Mouse (Mus musculus): ENCODE measurements at regions not wholly inside any gene's neighbourhood (a gene's known extent, or its start where the extent isn't known, plus 50 kb on each side); places are given as distances from the start of the nearest gene placed in this dataset.

GRCm38 (mm10) chr10:70372411-70373136 lies 67.7 kb upstream of the Fam13c start:
- ATAC-seq (replicated peaks; ENCODE audit: low FRiP score) (no peak), DNase-seq (ENCODE audit: low spot score) (no peak)
- Histone ChIP-seq H3K9me3 (ENCODE audit: control insufficient read depth, low read length) (no peaks in the 10 kb centered on the region), H3K4me2 (ENCODE audit: low read depth, low read length, severe bottlenecking) (no peak overlapping the region), H3K4me1 (replicated peaks; ENCODE audit: control insufficient read depth, insufficient read depth, low read length) (no peaks in the 10 kb centered on the region), H3K9ac (ENCODE audit: low read length) (no peak overlapping the region), H3K27ac (ENCODE audit: low read depth, low read length) (no peak overlapping the region), H3K4me3 (ENCODE audit: low read depth, low read length) (no peak overlapping the region), H3K27me3 (ENCODE audit: control insufficient read depth, insufficient read depth, low read length) (no peaks in the 10 kb centered on the region), H3K36me3 (ENCODE audit: control insufficient read depth, insufficient read depth, low read length) (no peaks in the 10 kb centered on the region)
- WGBS, result 87% methylated on average over 6 of the region's 6 CpGs

- no peak overlapping the region for H3K4me3 ChIP-seq (ENCODE audit: low read depth, low read length)
- H3K4me2 ChIP-seq (ENCODE audit: low read depth, low read length, severe bottlenecking), result no peak overlapping the region
- H3K9me3 ChIP-seq (ENCODE audit: control insufficient read depth, low read length), result no peaks in the 10 kb centered on the region
- no peak for ATAC-seq (replicated peaks; ENCODE audit: low FRiP score)
- no peaks in the 10 kb centered on the region for H3K27me3 ChIP-seq (ENCODE audit: control insufficient read depth, insufficient read depth, low read length)
- no peak overlapping the region for H3K9ac ChIP-seq (ENCODE audit: low read length)
- WGBS, result 87% methylated on average over 8 of the region's 8 CpGs
- H3K27ac ChIP-seq (ENCODE audit: low read depth, low read length), result no peak overlapping the region
- no peaks in the 10 kb centered on the region for H3K36me3 ChIP-seq (ENCODE audit: control insufficient read depth, insufficient read depth, low read length)
- no peak for DNase-seq (ENCODE audit: low spot score)
- H3K4me1 ChIP-seq (replicated peaks; ENCODE audit: control insufficient read depth, insufficient read depth, low read length), result no peaks in the 10 kb centered on the region
Measured at GRCm38 (mm10) chr10:70373207-70373606, 67.1 kb upstream of the Fam13c start.

- ATAC-seq (replicated peaks; ENCODE audit: low FRiP score), result no peak
- no peak overlapping the region for H3K4me3 ChIP-seq (ENCODE audit: low read depth, low read length)
- WGBS, result 85% methylated on average over 5 of the region's 5 CpGs
Measured at GRCm38 (mm10) chr10:70373836-70374235, 66.4 kb upstream of the Fam13c start.

GRCm38 (mm10) chr10:70374726-70375125 lies 65.6 kb upstream of the Fam13c start:
- no peaks in the 10 kb centered on the region for H3K9me3 ChIP-seq (ENCODE audit: control insufficient read depth, low read length)
- no peak overlapping the region for H3K9ac ChIP-seq (ENCODE audit: low read length)
- H3K27ac ChIP-seq (ENCODE audit: low read depth, low read length), result no peak overlapping the region
- no peaks in the 10 kb centered on the region for H3K36me3 ChIP-seq (ENCODE audit: control insufficient read depth, insufficient read depth, low read length)
- ATAC-seq (replicated peaks; ENCODE audit: low FRiP score) (no peak), DNase-seq (ENCODE audit: low spot score) (no peak)
- H3K27me3 ChIP-seq (ENCODE audit: control insufficient read depth, insufficient read depth, low read length), result no peaks in the 10 kb centered on the region
- no peak overlapping the region for H3K4me2 ChIP-seq (ENCODE audit: low read depth, low read length, severe bottlenecking)
- H3K4me3 ChIP-seq (ENCODE audit: low read depth, low read length), result no peak overlapping the region
- WGBS, result 84% methylated on average over 7 of the region's 7 CpGs
- H3K4me1 ChIP-seq (replicated peaks; ENCODE audit: control insufficient read depth, insufficient read depth, low read length), result no peaks in the 10 kb centered on the region

More at GRCm38 (mm10) chr10:70373836-70374235, 66.4 kb upstream of the Fam13c start:
- H3K9me3 ChIP-seq (ENCODE audit: control insufficient read depth, low read length), result no peaks in the 10 kb centered on the region
- no peaks in the 10 kb centered on the region for H3K36me3 ChIP-seq (ENCODE audit: control insufficient read depth, insufficient read depth, low read length)
- H3K27me3 ChIP-seq (ENCODE audit: control insufficient read depth, insufficient read depth, low read length), result no peaks in the 10 kb centered on the region
- no peak overlapping the region for H3K9ac ChIP-seq (ENCODE audit: low read length)
- no peaks in the 10 kb centered on the region for H3K4me1 ChIP-seq (replicated peaks; ENCODE audit: control insufficient read depth, insufficient read depth, low read length)
- DNase-seq (ENCODE audit: low spot score), result no peak
- H3K4me2 ChIP-seq (ENCODE audit: low read depth, low read length, severe bottlenecking), result no peak overlapping the region
- H3K27ac ChIP-seq (ENCODE audit: low read depth, low read length), result no peak overlapping the region

- ATAC-seq (replicated peaks; ENCODE audit: low FRiP score) (peak; percentile 83), DNase-seq (ENCODE audit: low spot score) (no peak)
- WGBS, result 26% methylated on average over 7 of the region's 7 CpGs
Measured at GRCm38 (mm10) chr10:70380041-70380651, 60.1 kb upstream of the Fam13c start.

GRCm38 (mm10) chr10:70384689-70385088 lies 55.6 kb upstream of the Fam13c start:
- no peak overlapping the region for H3K9ac ChIP-seq (ENCODE audit: low read length)
- ATAC-seq (replicated peaks; ENCODE audit: low FRiP score) (no peak), DNase-seq (ENCODE audit: low spot score) (no peak)
- no peaks in the 10 kb centered on the region; the same call in 1 of the 2 replicates for H3K9me3 ChIP-seq (ENCODE audit: control insufficient read depth, low read length)
- H3K36me3 ChIP-seq (ENCODE audit: control insufficient read depth, insufficient read depth, low read length), result no peaks in the 10 kb centered on the region
- H3K4me1 ChIP-seq (replicated peaks; ENCODE audit: control insufficient read depth, insufficient read depth, low read length), result peaks cover 5% of the 10 kb centered on the region; the same call in 1 of the 2 replicates
- H3K4me3 ChIP-seq (ENCODE audit: low read depth, low read length), result no peak overlapping the region
- no peak overlapping the region for H3K4me2 ChIP-seq (ENCODE audit: low read depth, low read length, severe bottlenecking)
- H3K27me3 ChIP-seq (ENCODE audit: control insufficient read depth, insufficient read depth, low read length), result no peaks in the 10 kb centered on the region
- WGBS, result 90% methylated on average over 4 of the region's 4 CpGs
- H3K27ac ChIP-seq (ENCODE audit: low read depth, low read length), result no peak overlapping the region

More at GRCm38 (mm10) chr10:70380041-70380651, 60.1 kb upstream of the Fam13c start:
- no peaks in the 10 kb centered on the region for H3K36me3 ChIP-seq (ENCODE audit: control insufficient read depth, insufficient read depth, low read length)
- H3K9me3 ChIP-seq (ENCODE audit: control insufficient read depth, low read length), result no peaks in the 10 kb centered on the region
- no peak overlapping the region for H3K9ac ChIP-seq (ENCODE audit: low read length)
- H3K27ac ChIP-seq (ENCODE audit: low read depth, low read length), result no peak overlapping the region
- no peak overlapping the region for H3K4me2 ChIP-seq (ENCODE audit: low read depth, low read length, severe bottlenecking)
- no peak overlapping the region for H3K4me3 ChIP-seq (ENCODE audit: low read depth, low read length)
- peaks cover 3% of the 10 kb centered on the region; the same call in 1 of the 2 replicates for H3K4me1 ChIP-seq (replicated peaks; ENCODE audit: control insufficient read depth, insufficient read depth, low read length)
- no peaks in the 10 kb centered on the region for H3K27me3 ChIP-seq (ENCODE audit: control insufficient read depth, insufficient read depth, low read length)

- Histone ChIP-seq H3K27me3 (ENCODE audit: control insufficient read depth, insufficient read depth, low read length) (no peaks in the 10 kb centered on the region), H3K4me3 (ENCODE audit: low read depth, low read length) (no peak overlapping the region), H3K9ac (ENCODE audit: low read length) (no peak overlapping the region), H3K4me2 (ENCODE audit: low read depth, low read length, severe bottlenecking) (no peak overlapping the region), H3K27ac (ENCODE audit: low read depth, low read length) (no peak overlapping the region), H3K9me3 (ENCODE audit: control insufficient read depth, low read length) (no peaks in the 10 kb centered on the region; the same call in 1 of the 2 replicates), H3K4me1 (replicated peaks; ENCODE audit: control insufficient read depth, insufficient read depth, low read length) (0 out of 2 replicates have a peak, but pooled peaks cover 2% of the 10 kb centered on the region), H3K36me3 (ENCODE audit: control insufficient read depth, insufficient read depth, low read length) (no peaks in the 10 kb centered on the region)
- 91% methylated on average over 5 of the region's 5 CpGs for WGBS
- no peak for DNase-seq (ENCODE audit: low spot score)
- no peak for ATAC-seq (replicated peaks; ENCODE audit: low FRiP score)
Measured at GRCm38 (mm10) chr10:70387729-70388128, 52.6 kb upstream of the Fam13c start.

Data from forebrain, embryonic 11.5 days (tissue).